ENCODE assay signal across 13 mouse cellular contexts in the genomic region with DNA sequence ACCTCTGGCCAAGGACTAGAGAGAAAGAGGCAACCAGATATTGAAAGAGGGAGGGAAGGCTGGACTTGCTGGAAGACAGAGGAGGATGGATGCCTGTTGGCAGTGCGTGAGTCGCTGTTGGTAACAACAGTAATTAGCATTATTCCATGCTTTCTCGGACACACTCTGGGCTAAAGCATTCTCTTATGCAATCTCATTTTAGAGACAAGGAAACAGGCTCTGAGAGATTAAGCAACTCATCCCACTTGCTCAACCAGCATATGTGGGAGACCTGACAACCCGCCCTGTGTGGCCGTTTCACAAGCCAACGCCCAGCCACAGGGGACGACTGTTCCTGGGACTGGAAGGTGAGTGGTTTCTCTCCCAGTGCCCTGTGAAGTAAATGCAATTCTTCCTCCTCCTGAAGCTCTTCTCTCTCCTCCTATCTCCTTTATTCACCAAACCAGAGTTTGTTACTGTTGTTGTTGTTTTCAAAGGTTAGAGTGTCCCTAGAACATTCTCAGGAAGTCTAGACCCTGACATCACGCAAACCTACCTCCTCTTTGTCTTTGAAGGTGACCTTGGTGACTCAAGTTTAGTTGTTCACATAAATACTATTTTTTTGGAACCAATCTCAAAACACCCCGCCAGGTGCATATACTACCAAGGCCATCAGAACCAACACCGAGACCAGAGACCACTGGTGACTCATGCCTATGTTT. TPM values are rescaled to one million over a fixed set of nuclear protein-coding genes. Genes with fewer than 3 reads are reported as not detected.
DNase-seq lines count a peak whose midpoint lies in the region; ATAC-seq and TF ChIP-seq lines count a peak whose summit lies in the region.
"Had no signal": no experiment of that assay in that cellular context is flagged by ENCODE, and none has a peak within 500 bp of the region (broad histone marks: within the 10 kb centered on the region; RNA-seq: fewer than 3 reads in every experiment).

No protein-coding gene starts in this region.

- TF ChIP-seq POLR2A in bone marrow, adult 2 months (IDR thresholded peaks at IDR 0.05; ENCODE audit: borderline replicate concordance, control insufficient read depth, low read depth, low read length) = no peak

- H3K9ac ChIP-seq in lung, postnatal 0 days (replicated peaks; ENCODE audit: low read depth) = no peak overlapping the region
- no peak overlapping the region for H3K9ac ChIP-seq in forebrain, embryonic 15.5 days (replicated peaks)
- no peak overlapping the region for H3K9ac ChIP-seq in midbrain, embryonic 13.5 days (replicated peaks)
- H3K9ac ChIP-seq: heart, embryonic 12.5 days; limb, embryonic 15.5 days had no signal

- peak; percentile 50 for DNase-seq in urinary bladder, postnatal 14 days (ENCODE audit: low spot score)
- no peak for DNase-seq in urinary bladder, postnatal 4 days (ENCODE audit: low spot score in 2 of 2)
- peak; percentile 91 for DNase-seq in lung, postnatal 0 days (ENCODE audit: low spot score)
- no peak for DNase-seq in right cerebral cortex, postnatal 10 days (ENCODE audit: low spot score in 2 of 2)
- DNase-seq: cerebellum, postnatal 14 days had no signal

- TF ChIP-seq CTCF in bone marrow, adult 2 months (IDR thresholded peaks at IDR 0.05; ENCODE audit: control insufficient read depth, insufficient read depth, low read length) = no peak
- no peak for TF ChIP-seq CTCF in lung, postnatal 0 days (IDR thresholded peaks at IDR 0.05)

- TF ChIP-seq EP300 in lung, postnatal 0 days (IDR thresholded peaks at IDR 0.05) = peak; percentile 56; the same call in 1 of the 2 replicates

- no peak overlapping the region for H3K4me3 ChIP-seq in bone marrow, adult 2 months (replicated peaks; ENCODE audit: control insufficient read depth, low read depth, low read length)
- H3K4me3 ChIP-seq in lung, postnatal 0 days (ENCODE audit: low read depth, low read length) = no peak overlapping the region
- H3K4me3 ChIP-seq in forebrain, embryonic 15.5 days = no peak overlapping the region
- no peak overlapping the region for H3K4me3 ChIP-seq in midbrain, embryonic 13.5 days (replicated peaks)
- H3K4me3 ChIP-seq: forebrain, embryonic 10.5 days; heart, embryonic 12.5 days; limb, embryonic 15.5 days had no signal

- peak; percentile 69 for ATAC-seq in lung, postnatal 0 days
- no peak for ATAC-seq in forebrain, embryonic 15.5 days (replicated peaks)
- no peak for ATAC-seq in erythroid progenitor cell, adult 5-6 weeks (replicated peaks; ENCODE audit: low FRiP score, poor library complexity, severe bottlenecking)
- no peak for ATAC-seq in midbrain, embryonic 13.5 days
- ATAC-seq: hindbrain, postnatal 0 days had no signal

- 37% methylated on average over 10 of the region's 10 CpGs for WGBS in bone marrow, adult 2 months
- WGBS in lung, postnatal 0 days = 55% methylated on average over 10 of the region's 10 CpGs
- 87% methylated on average over 10 of the region's 10 CpGs for WGBS in forebrain, embryonic 15.5 days
- 90% methylated on average over 10 of the region's 10 CpGs for WGBS in midbrain, embryonic 13.5 days

- H3K27ac ChIP-seq in bone marrow, adult 2 months (ENCODE audit: control insufficient read depth, insufficient read depth, low read depth, low read length, poor library complexity) = peak overlapping the region; percentile 84
- H3K27ac ChIP-seq in lung, postnatal 0 days (ENCODE audit: low read length) = 0 out of 2 replicates have a peak overlapping the region, but pooled peaks have one; percentile 32
- H3K27ac ChIP-seq in forebrain, embryonic 15.5 days (replicated peaks) = no peak overlapping the region
- no peak overlapping the region for H3K27ac ChIP-seq in midbrain, embryonic 13.5 days
- H3K27ac ChIP-seq: forebrain, embryonic 10.5 days; hindbrain, postnatal 0 days; limb, embryonic 15.5 days had no signal

- peaks cover 8% of the 10 kb centered on the region for H3K4me1 ChIP-seq in bone marrow, adult 2 months (ENCODE audit: control insufficient read depth, insufficient read depth, low read length)
- H3K4me1 ChIP-seq in lung, postnatal 0 days (ENCODE audit: insufficient read depth, low read depth, low read length) = peaks cover 19% of the 10 kb centered on the region; the same call in 1 of the 2 replicates
- H3K4me1 ChIP-seq in forebrain, embryonic 15.5 days = no peaks in the 10 kb centered on the region
- H3K4me1 ChIP-seq in midbrain, embryonic 13.5 days (replicated peaks) = no peaks in the 10 kb centered on the region
- H3K4me1 ChIP-seq: limb, embryonic 15.5 days had no signal

- H3K9me3 ChIP-seq in lung, postnatal 0 days (ENCODE audit: low read length) = no peaks in the 10 kb centered on the region
- no peaks in the 10 kb centered on the region for H3K9me3 ChIP-seq in forebrain, embryonic 15.5 days
- no peaks in the 10 kb centered on the region for H3K9me3 ChIP-seq in midbrain, embryonic 13.5 days
- H3K9me3 ChIP-seq: forebrain, embryonic 10.5 days; limb, embryonic 15.5 days had no signal

- H3K4me2 ChIP-seq in lung, postnatal 0 days (replicated peaks; ENCODE audit: low read depth, low read length) = no peak overlapping the region; the same call in 1 of the 2 replicates
- no peak overlapping the region for H3K4me2 ChIP-seq in forebrain, embryonic 15.5 days (replicated peaks)
- H3K4me2 ChIP-seq in midbrain, embryonic 13.5 days (replicated peaks) = no peak overlapping the region
- H3K4me2 ChIP-seq: heart, embryonic 12.5 days; limb, embryonic 15.5 days had no signal

- no peaks in the 10 kb centered on the region for H3K27me3 ChIP-seq in lung, postnatal 0 days (replicated peaks; ENCODE audit: insufficient read depth, low read length)
- H3K27me3 ChIP-seq in forebrain, embryonic 15.5 days = no peaks in the 10 kb centered on the region
- H3K27me3 ChIP-seq in midbrain, embryonic 13.5 days = no peaks in the 10 kb centered on the region
- H3K27me3 ChIP-seq: heart, embryonic 12.5 days; limb, embryonic 15.5 days had no signal

- H3K36me3 ChIP-seq in lung, postnatal 0 days (ENCODE audit: insufficient read depth, low read length) = no peaks in the 10 kb centered on the region
- no peaks in the 10 kb centered on the region for H3K36me3 ChIP-seq in forebrain, embryonic 15.5 days
- no peaks in the 10 kb centered on the region for H3K36me3 ChIP-seq in midbrain, embryonic 13.5 days
- H3K36me3 ChIP-seq: forebrain, embryonic 10.5 days; heart, embryonic 12.5 days; limb, embryonic 15.5 days had no signal

RNA-seq across cellular contexts. Expression of a gene that starts 18.0 kb away (rescaled TPM):
- 24.1 and 52.1 TPM in 2 replicates for polyA plus RNA-seq in bone marrow, adult 2 months (2011; ENCODE audit: insufficient read depth, insufficient read length, low replicate concordance, missing spikeins)
- 211 and 242 TPM in 2 replicates for polyA plus RNA-seq in lung, postnatal 0 days (2015; fragmentation: Nextera tagmentation; extraction: Ambion mirVana)
- 128 and 135 TPM in 2 replicates for polyA plus RNA-seq in forebrain, embryonic 15.5 days (2015; fragmentation: Nextera tagmentation; extraction: Ambion mirVana)
- 42.8 and 44.7 TPM in 2 replicates for total RNA-seq in erythroid progenitor cell, adult 5-6 weeks (2015; ENCODE audit: low replicate concordance)
- 27.2 and 32.3 TPM in 2 replicates for total RNA-seq in erythroid progenitor cell, adult 5-6 weeks (2017; ENCODE audit: low replicate concordance)
- 106 and 118 TPM in 2 replicates for polyA plus RNA-seq in midbrain, embryonic 13.5 days (2015; fragmentation: Nextera tagmentation; extraction: Ambion mirVana)

RNA-seq across cellular contexts. Expression of a gene that starts 39.5 kb away (rescaled TPM):
- polyA plus RNA-seq in bone marrow, adult 2 months (2011; ENCODE audit: insufficient read depth, insufficient read length, low replicate concordance, missing spikeins) = 4.9 and 9.5 TPM in 2 replicates
- 13.4 and 13.9 TPM in 2 replicates for polyA plus RNA-seq in lung, postnatal 0 days (2015; fragmentation: Nextera tagmentation; extraction: Ambion mirVana)
- 15.4 and 15.8 TPM in 2 replicates for polyA plus RNA-seq in forebrain, embryonic 15.5 days (2015; fragmentation: Nextera tagmentation; extraction: Ambion mirVana)
- 2.5 and 4.6 TPM in 2 replicates for total RNA-seq in erythroid progenitor cell, adult 5-6 weeks (2015; ENCODE audit: low replicate concordance)
- total RNA-seq in erythroid progenitor cell, adult 5-6 weeks (2017; ENCODE audit: low replicate concordance) = 8.2 and 12.6 TPM in 2 replicates
- 13.3 and 15.3 TPM in 2 replicates for polyA plus RNA-seq in midbrain, embryonic 13.5 days (2015; fragmentation: Nextera tagmentation; extraction: Ambion mirVana)

RNA-seq across cellular contexts. Expression of a gene that starts 57.9 kb away (rescaled TPM):
- 0.63 and 2.0 TPM in 2 replicates for polyA plus RNA-seq in bone marrow, adult 2 months (2011; ENCODE audit: insufficient read depth, insufficient read length, low replicate concordance, missing spikeins)
- polyA plus RNA-seq in lung, postnatal 0 days (2015; fragmentation: Nextera tagmentation; extraction: Ambion mirVana) = 15.4 and 16.3 TPM in 2 replicates
- 6.9 and 7.4 TPM in 2 replicates for polyA plus RNA-seq in forebrain, embryonic 15.5 days (2015; fragmentation: Nextera tagmentation; extraction: Ambion mirVana)
- total RNA-seq in erythroid progenitor cell, adult 5-6 weeks (2015; ENCODE audit: low replicate concordance) = 1.4 and 2.1 TPM in 2 replicates
- total RNA-seq in erythroid progenitor cell, adult 5-6 weeks (2017; ENCODE audit: low replicate concordance) = 0.39 and 1.1 TPM in 2 replicates
- polyA plus RNA-seq in midbrain, embryonic 13.5 days (2015; fragmentation: Nextera tagmentation; extraction: Ambion mirVana) = 8.0 and 9.6 TPM in 2 replicates

Comparison
In these comparisons a context has a peak if more than half of its experiments do, and no peak if none do; other contexts are left out.
1. DNase-seq: peak in urinary bladder, postnatal 14 days (single experiment) and lung, postnatal 0 days (single experiment); none in urinary bladder, postnatal 4 days (0 of 2) and right cerebral cortex, postnatal 10 days (0 of 2).
2. H3K27ac ChIP-seq: peak in bone marrow, adult 2 months (single experiment) and lung, postnatal 0 days (single experiment); none in forebrain, embryonic 15.5 days (single experiment) and midbrain, embryonic 13.5 days (single experiment).